Mouse (Mus musculus) heart, postnatal 36 days (tissue): ENCODE data around the gene Dlec1. TPM values are rescaled to one million over a fixed set of nuclear protein-coding genes. Genes with fewer than 3 reads are reported as not detected.

Experiments
- DNase-seq, 2 experiments: peaks; one replicate each; pipeline ENCODE4 v3.0.0; 2021 to 2022
- intact Hi-C: fragments of 180-260 bp; cut with DNase I; formaldehyde crosslinking; loops from one replicate; pipeline ENCODE4 v1.15.1; 2025
- total RNA-seq, 2 experiments: library from RNA; stranded (reverse); gene quantifications; 2 replicates each; pipeline ENCODE4 v1.2.3; 2021

The Dlec1 gene
- total RNA-seq, 2 experiments from 2014 or later, result 0.14 to 0.31 TPM

GRCm38 (mm10) chr9:119128436-119129181 is 26.3 kb downstream of the Dlec1 start:
- intact Hi-C loops, result no loop called here
- no peak for DNase-seq

DNA sequence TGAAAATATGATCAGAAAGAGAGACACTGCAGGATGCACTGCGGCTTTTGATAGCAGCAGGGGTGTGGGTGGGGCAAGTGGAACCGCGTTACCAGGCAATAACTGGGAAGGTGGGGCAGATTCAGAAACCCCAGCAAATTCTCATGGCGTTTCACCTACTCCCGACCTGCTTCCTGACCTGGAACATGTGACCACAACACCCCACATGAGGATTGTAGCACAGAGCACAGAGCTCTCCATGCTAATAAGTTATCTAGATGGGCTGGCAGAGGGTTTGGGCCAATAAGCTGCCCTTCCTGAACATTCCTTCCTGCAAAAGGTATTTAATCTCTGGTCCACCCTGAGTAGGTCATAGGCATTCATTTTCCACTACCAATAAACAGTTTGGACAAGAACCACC is 28.4 kb downstream of the Dlec1 start:
- intact Hi-C loops, result no loop called here
- DNase-seq, result no peak

- intact Hi-C loops, result no loop called here
Observed at GRCm38 (mm10) chr9:119138836-119139235, 36.6 kb downstream of the Dlec1 start.

DNA sequence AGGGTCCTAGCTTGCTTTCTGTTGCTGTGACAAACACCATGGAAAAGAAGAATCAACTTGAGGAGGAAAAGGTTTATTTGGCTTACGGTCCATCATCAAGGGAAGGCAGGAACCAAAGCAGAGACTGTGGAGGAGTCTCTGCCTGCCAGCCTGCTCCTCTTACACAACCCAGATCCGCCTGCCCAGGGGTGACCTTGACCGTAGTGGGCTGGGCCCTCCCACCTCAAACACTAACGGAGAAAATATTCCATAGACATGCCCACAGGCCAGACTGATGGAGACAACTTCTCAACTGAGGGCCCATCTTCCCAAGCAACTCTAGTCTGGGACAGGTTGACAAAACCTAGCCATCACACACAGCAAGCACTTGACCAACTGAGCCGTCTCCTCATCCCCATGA is 39.8 kb downstream of the Dlec1 start:
- intact Hi-C loops, result no loop called here
- no peak for DNase-seq

More at GRCm38 (mm10) chr9:119138836-119139235, 36.6 kb downstream of the Dlec1 start:
- no peak for DNase-seq

DNA sequence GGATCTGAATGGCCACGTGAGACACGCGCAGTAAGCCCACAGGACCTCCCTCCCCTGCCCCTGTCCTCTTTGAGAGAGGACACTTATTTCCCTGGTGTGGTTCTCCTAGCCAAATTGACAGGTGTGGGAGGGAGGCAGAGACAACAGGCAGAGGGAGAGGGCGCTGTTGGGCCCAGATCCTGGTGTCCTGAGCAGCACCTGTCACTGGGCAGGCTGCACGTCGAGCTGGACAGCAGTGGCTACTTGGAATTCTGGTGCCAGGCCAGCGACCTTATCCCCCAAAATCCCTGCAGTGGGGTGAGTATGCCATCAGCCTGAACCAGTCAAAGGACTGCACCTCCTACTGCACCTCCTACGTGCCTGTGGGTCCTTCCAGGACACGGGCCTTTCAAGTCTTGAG is 41.1 kb downstream of the Dlec1 start:
- DNase-seq, result no peak
- intact Hi-C loops, result no loop called here

DNA sequence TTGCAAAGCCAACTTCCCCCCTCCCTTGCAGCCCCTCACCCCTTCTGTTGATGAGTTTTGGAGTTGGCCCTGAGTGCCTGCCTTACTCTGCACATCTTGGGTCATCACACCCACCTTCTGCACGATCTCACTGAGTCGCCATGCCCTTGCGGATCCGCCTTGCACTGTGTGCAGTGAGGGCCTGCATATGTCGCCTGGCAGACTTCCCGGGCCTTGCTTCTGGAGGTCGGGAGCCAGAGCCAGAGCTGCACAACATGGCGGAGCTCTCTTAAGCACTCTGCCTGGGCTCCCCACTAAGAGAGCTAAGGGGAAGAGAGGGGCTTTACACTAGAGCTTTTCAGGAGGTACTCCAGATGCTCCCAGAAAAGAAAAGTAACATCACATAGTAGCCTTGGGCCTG is 42.4 kb downstream of the Dlec1 start:
- DNase-seq, result no peak
- intact Hi-C loops, result no loop called here

- no peak for DNase-seq
- intact Hi-C loops, result no loop called here
Observed at GRCm38 (mm10) chr9:119145137-119145536, 42.9 kb downstream of the Dlec1 start.

DNA sequence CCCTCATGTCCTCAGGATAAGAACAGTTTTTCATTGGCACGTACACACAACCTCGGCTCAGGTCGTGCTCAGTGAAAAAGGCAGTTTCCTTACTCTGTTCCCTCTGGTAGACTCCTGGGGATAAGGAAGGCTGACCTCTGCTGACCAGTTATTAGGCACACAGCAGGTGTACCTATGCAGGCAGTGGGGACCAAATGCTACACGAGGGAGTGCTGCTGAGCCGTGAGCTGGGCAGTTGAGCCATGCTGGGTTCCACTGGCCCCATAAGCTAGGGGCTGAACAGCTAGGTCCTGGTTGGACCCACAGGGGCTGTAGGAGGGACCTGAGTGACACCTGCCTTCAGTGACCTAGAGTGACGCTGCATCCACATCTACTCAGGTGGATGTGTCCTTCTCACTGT is 43.4 kb downstream of the Dlec1 start:
- intact Hi-C loops, result no loop called here
- DNase-seq, result no peak

GRCm38 (mm10) chr9:119146098-119146770 is 44.0 kb downstream of the Dlec1 start:
- no peak for DNase-seq
- intact Hi-C loops, result no loop called here

DNA sequence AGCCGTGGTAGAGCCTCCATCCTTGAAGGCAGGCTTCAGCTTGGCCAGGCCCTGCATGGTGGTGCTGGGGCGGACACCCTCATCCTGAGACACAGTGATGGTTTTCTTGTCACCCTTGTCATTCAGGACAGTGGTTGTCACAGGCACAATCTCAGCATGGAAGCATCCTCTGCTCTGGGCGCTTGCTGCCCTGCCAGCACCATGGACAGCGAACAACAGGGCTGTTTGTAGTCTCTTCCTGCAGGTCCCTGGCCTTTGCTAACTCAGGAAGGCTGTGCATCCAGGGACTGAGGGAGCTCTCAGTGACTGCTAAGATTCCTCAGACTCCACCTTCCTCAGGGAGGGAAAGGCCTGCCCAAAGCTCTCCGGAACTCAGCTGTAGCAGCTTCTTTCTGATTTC is 47.3 kb downstream of the Dlec1 start:
- intact Hi-C loops, result no loop called here
- DNase-seq, result peak; percentile 34 to 49

GRCm38 (mm10) chr9:119151751-119152150 is 49.5 kb downstream of the Dlec1 start:
- intact Hi-C loops, result loop anchor here (10.0 kb wide), 1 partner anchor 123 kb away; no protein-coding TSS in a partner anchor
- DNase-seq, result no peak

GRCm38 (mm10) chr9:119155416-119155815 is 53.1 kb downstream of the Dlec1 start:
- intact Hi-C loops, result loop anchor here (5.0 to 10.0 kb wide), 2 partner anchors 119 to 277 kb away; no protein-coding TSS in a partner anchor
- no peak for DNase-seq

GRCm38 (mm10) chr9:119155826-119156225 is 53.5 kb downstream of the Dlec1 start:
- DNase-seq, result peak; percentile 8 to 11
- intact Hi-C loops, result loop anchor here (2.0 to 10.0 kb wide), 3 partner anchors 119 to 276 kb away; no protein-coding TSS in a partner anchor

DNA sequence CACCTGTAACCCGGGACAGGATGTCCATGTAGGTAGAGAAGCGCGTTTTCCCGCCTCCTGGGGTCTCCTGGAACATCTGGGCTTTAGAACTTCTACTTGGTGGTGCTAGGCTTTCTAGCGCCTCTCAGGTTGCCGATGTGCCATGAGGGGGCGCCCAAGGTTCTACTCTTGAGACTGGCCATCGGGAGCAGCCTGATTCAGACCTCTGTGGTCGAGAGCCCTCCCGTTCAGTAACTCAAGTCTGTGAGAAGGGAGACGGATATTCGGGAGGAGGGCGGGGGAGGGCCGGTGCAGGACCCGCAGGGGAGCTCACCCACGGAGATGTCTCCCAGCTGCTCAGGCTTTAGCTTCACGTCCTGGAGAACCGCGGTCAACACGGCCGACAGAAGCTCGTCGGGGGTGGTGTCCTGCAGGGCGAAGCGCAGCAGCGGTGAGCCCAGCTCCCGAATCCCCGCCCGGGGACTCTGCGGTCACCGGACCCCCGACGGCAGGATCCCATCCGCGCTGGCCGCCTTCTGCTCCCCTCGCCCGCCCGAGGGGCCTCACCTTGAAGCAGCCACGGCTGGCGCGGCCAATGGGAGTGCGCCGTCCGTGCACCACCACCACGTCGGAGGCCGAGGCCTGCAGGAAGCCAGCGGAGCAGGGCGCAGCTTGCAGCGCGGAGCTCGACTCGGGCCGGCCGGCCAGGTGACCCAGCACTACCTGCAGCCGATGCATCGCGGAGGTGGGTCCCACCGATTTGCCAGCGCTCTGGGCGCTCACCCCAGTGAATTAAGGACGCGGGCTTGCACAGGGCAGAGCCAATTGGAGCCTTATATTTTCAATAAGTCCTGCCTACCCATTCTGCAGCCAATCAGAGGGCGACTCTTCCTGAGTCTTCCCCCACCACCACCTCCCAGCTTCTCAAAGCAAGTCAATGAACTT is 54.3 kb downstream of the Dlec1 start, which contains the start of gene Acaa1b:
Gene Acaa1b (minus strand): TSS at position 816 of the 924 bp plus-strand sequence.
- DNase-seq, result peak; percentile 75 to 80
- intact Hi-C loops, result loop anchor here (2.0 to 10.0 kb wide), 3 partner anchors 118 to 276 kb away; no protein-coding TSS in a partner anchor

GRCm38 (mm10) chr9:119158861-119159260 is 56.6 kb downstream of the Dlec1 start, which contains the start of gene Gm47289:
Gene Gm47289 (plus strand): TSS chr9:119159161.
- intact Hi-C loops, result loop anchor here (5.0 to 10.0 kb wide), 2 partner anchors 116 to 273 kb away; no protein-coding TSS in a partner anchor
- DNase-seq, result no peak

DNA sequence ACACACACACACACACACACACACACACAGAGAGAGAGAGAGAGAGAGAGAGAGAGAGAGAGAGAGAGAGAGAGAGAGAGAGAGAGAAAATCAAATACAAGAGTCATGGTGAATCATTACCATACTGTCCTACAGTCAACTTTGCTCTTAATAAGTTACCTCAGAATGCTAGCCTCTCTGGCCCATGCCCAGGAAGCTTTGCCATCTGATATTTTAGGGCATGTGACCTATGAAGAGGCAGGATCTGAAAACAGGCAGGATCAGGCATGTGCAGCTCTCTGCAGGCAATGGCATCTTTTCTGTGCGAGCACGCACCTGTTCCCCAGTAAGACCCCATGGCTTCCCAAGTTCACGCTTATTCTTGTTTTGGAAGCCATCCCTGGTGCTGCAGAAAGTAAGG is 58.4 kb downstream of the Dlec1 start:
- no peak for DNase-seq
- intact Hi-C loops, result no loop called here

DNA sequence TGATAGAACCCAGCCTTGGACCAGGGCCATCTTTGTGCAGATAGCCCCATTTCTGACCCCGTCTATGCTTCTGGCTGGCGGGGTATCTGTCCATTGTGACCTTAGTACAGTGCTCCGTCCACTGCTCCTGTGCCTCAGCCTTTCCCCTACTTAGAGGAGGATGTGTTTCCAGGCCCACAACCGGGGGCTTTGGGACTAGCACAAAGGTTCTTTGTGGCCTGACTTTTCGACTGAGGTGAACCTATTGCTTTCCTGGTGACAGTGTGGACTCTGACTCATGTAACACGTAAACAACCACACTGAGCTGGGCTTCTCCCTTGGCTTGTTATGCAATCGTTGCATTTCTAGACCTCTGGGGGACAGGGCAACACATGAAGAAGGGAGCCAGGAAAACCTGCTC is 62.5 kb downstream of the Dlec1 start:
- intact Hi-C loops, result no loop called here
- no peak for DNase-seq

DNA sequence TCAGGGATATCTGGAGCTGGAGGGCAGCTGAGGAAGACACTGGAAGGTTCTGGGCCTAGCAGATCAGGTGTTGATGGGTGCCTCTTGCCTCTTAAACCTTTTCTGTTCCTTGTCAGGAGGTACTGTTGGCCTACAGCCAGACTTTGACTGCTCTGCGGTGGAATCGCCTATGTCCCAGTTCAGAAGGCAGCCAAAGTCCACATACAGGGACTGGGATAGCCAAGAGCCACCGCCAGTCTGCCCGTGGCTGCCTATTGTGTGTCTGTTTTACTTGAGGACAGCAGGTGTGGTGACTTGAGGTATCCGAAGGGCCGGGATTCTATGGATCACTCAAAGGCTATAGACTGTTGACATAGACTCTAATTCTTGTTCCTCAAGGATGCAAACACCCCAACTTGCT is 63.3 kb downstream of the Dlec1 start:
- intact Hi-C loops, result no loop called here

DNA sequence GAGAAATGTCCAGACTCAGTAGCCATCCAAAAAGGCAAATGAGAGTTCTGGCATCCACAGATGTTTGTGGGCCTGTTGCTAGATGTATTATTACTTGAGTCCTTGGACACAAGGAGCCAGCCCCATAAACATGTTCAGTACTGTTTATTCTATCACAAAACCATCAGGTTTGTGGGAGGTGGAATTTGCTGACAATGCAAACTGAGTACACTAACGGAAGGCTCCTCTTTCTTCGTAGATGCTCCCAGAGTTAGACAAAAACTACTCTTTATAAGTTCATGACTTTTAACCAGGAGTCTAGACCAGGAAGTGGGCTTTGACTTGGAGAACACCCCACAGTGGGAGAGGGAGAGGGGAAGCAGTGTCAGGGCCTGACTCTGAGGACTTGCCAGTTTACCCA is 65.3 kb downstream of the Dlec1 start:
- no peak for DNase-seq
- intact Hi-C loops, result no loop called here

More for the DNA sequence above, 63.3 kb downstream of the Dlec1 start:
- DNase-seq, result no peak

- intact Hi-C loops, result no loop called here
- no peak for DNase-seq
Observed at GRCm38 (mm10) chr9:119179292-119179691, 77.0 kb downstream of the Dlec1 start.
